ENCODE assay signal across 14 mouse cellular contexts in the genomic region with DNA sequence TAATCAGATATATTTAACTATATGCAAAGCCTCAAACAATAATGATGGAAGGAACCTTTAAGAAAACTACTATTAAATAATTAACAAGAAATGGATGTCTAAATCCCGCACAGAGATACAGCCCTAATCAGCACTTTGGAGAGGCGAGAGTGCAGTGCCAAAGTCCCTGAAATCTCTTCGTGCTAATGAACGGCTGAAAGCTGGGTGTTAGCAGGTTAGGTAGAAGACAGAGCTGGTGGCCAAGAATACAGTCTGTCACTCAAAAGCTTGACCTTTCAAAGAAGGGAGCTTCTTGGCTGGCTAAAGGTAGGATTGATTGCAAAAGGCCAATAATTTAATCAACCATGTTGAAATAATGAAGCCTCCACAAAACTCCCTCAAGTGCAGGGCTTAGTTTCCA. TPM values are rescaled to one million over a fixed set of nuclear protein-coding genes. Genes with fewer than 3 reads are reported as not detected.
"Had no signal": no experiment of that assay in that cellular context is flagged by ENCODE, and none has a peak within 500 bp of the region (broad histone marks: within the 10 kb centered on the region; RNA-seq: fewer than 3 reads in every experiment).

No protein-coding gene starts in this region.

- H3K9me3 ChIP-seq: liver, embryonic 13.5 days had no signal

- H3K27ac ChIP-seq: left cerebral cortex, adult 2 months; liver, embryonic 13.5 days; stomach, postnatal 0 days had no signal

- H3K27me3 ChIP-seq: liver, embryonic 13.5 days had no signal

- H3K4me2 ChIP-seq: liver, embryonic 13.5 days; midbrain, embryonic 11.5 days had no signal

- H3K4me3 ChIP-seq: left cerebral cortex, adult 2 months; liver, embryonic 13.5 days had no signal

- DNase-seq: kidney, postnatal 25 days; layer of hippocampus, postnatal 36 days; liver, embryonic 13.5 days; lung, adult 2 months; lung, postnatal 14 days; lung, postnatal 4 days; midbrain, embryonic 14.5 days; thymus, adult 2 months; thymus, postnatal 14 days; thymus, postnatal 4 days had no signal

- H3K36me3 ChIP-seq: liver, embryonic 13.5 days had no signal

- H3K9ac ChIP-seq: liver, embryonic 13.5 days had no signal

RNA-seq across cellular contexts. Expression of gene Gm10638, which starts 11.3 kb away (rescaled TPM):
- total RNA-seq: liver, adult 2 months had no signal
